Mouse (Mus musculus) ES-Bruce4 (cell line): ENCODE measurements around the gene Cacna2d3.

Experiments
- CTCF ChIP-seq: IDR thresholded peaks from one replicate; pipeline ENCODE4 v1.8.1; 2011; ENCODE audit warnings: low read depth, low read length
- EP300 ChIP-seq: IDR thresholded peaks from 2 replicates; pipeline ENCODE4 v1.6.1; 2011; ENCODE audit warnings: low read depth, low read length; ENCODE audit not compliant: insufficient read depth
- POLR2A ChIP-seq: IDR thresholded peaks from one replicate; pipeline ENCODE4 v1.8.1; 2011; ENCODE audit warnings: low read length; ENCODE audit not compliant: insufficient read depth

- TF ChIP-seq CTCF (no peak), EP300 (no peak), POLR2A (no peak)
Observed at GRCm38 (mm10) chr14:29077418-29077817, 644.2 kb downstream of the Cacna2d3 start.
